Mouse (Mus musculus) spleen, adult 2 months (tissue): Measurements from ENCODE around the gene Hsd11b1. TPM values are rescaled to one million over a fixed set of nuclear protein-coding genes. Genes with fewer than 3 reads are reported as not detected.
"Not testable (repeated sequence)": the region's sequence is repeated elsewhere in the genome, so short reads cannot be mapped to it uniquely, and the experiment has no call there.

Experiments
- DNase-seq, 2 experiments: peaks; one replicate each; pipeline versions ENCODE4 v3.0.0 to v3.0.0-alpha.2; 2012 to 2021; ENCODE audit warnings: low spot score in 2 of 2, low read depth in 1 of 2
- H3K27ac ChIP-seq: fragments of 200-500 bp; 2 replicates; pipeline ENCODE4 v1.5.1; 2012; ENCODE audit warnings: low read length, inconsistent platforms; ENCODE audit not compliant: insufficient read depth
- H3K27me3 ChIP-seq: fragments of 200-500 bp; 2 replicates; pipeline ENCODE4 v1.6.1; 2012; ENCODE audit warnings: mild to moderate bottlenecking, moderate library complexity, low read length, inconsistent platforms; ENCODE audit not compliant: control insufficient read depth, insufficient read depth
- H3K36me3 ChIP-seq: fragments of 200-500 bp; 2 replicates; pipeline ENCODE4 v1.6.1; 2012; ENCODE audit warnings: mild to moderate bottlenecking, low read length, inconsistent platforms; ENCODE audit not compliant: control insufficient read depth, insufficient read depth
- H3K4me1 ChIP-seq: fragments of 200-500 bp; 2 replicates; pipeline ENCODE4 v1.6.1; 2011; ENCODE audit warnings: inconsistent platforms; ENCODE audit not compliant: control insufficient read depth, insufficient read depth, insufficient read length
- H3K4me3 ChIP-seq: fragments of 200-500 bp; 2 replicates; pipeline ENCODE4 v1.5.1; 2011; ENCODE audit warnings: mild to moderate bottlenecking, inconsistent platforms; ENCODE audit not compliant: insufficient read depth, insufficient read length; ENCODE audit errors: extremely low read depth
- CTCF ChIP-seq: fragments of 200-500 bp; IDR thresholded peaks from 2 replicates; pipeline ENCODE4 v1.5.1; 2011; ENCODE audit warnings: mild to moderate bottlenecking, inconsistent platforms; ENCODE audit not compliant: insufficient read depth, insufficient read length, insufficient replicate concordance; ENCODE audit errors: extremely low read depth
- POLR2A ChIP-seq: fragments of 200-500 bp; IDR thresholded peaks from 2 replicates; pipeline ENCODE4 v1.6.1; 2011; ENCODE audit warnings: low read depth, low read length, inconsistent platforms
- WGBS: fragments of 180-500 bp; shearing (Covaris S2); methylation state at CpG from one replicate; pipeline ENCODE4 v1.1.7; 2018; 5-methylcytosine and 5-hydroxymethylcytosine counted together
- polyA plus RNA-seq: library from polyadenylated mRNA; depleted of rRNA; stranded (reverse); fragments of >200 nt; gene quantifications from 2 replicates; pipeline ENCODE4 v1.2.3, GENCODE M21; 2012

Hsd11b1 gene
- polyA plus RNA-seq, 1 experiment: 33.5 TPM

DNA sequence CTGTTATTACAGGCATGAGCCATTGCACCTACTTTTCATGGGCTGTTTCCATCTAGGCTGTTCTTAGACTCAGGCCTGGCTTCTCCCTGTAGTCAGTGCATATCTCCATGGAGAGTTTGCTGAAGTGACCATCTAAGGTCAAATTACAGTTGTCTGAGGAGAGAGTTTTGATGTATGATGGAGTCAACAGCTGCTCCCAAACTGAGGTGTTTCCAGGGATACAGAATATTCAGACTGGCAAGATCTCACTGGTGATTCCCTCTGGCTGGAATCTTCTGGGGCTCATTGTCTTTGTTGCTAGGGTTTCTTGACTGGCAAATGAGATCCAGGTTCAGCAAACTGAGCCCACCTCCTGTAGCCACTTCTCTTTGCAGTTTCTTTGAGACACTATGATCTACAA, 26.8 kb upstream of the Hsd11b1 start:
- DNase-seq: no peak
- H3K27ac ChIP-seq: no peak overlapping the region

DNA sequence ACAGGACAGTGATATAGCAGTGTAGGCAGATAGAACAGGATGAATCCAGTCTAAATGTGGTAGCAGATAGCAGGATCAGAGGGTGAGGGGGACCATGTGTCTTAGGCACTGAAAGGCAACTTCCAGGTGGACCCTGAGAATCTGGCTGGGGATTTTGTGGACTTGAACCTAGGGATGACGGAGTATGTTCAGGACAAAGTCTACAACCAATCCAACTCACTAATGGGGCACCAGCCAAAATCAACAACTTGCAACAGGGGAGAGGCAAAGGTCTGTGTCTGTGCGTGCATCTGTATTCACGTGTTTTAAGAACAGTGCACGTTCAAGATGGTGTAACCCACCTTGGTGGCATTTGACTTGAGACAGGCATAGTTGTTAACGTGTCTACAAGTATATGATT, 26.0 kb upstream of the Hsd11b1 start:
- H3K27ac ChIP-seq: no peak overlapping the region
- 95% methylated on average over 5 of the region's 5 CpGs for WGBS
- no peaks in the 10 kb centered on the region for H3K27me3 ChIP-seq
- H3K36me3 ChIP-seq: no peaks in the 10 kb centered on the region
- no peak overlapping the region for H3K4me3 ChIP-seq
- no peak for TF ChIP-seq CTCF
- no peaks in the 10 kb centered on the region for H3K4me1 ChIP-seq
- no peak for DNase-seq

More for the DNA sequence above, 26.8 kb upstream of the Hsd11b1 start:
- H3K36me3 ChIP-seq: no peaks in the 10 kb centered on the region
- TF ChIP-seq CTCF (no peak), POLR2A (no peak)
- H3K27me3 ChIP-seq: no peaks in the 10 kb centered on the region
- H3K4me3 ChIP-seq: no peak overlapping the region
- H3K4me1 ChIP-seq: no peaks in the 10 kb centered on the region

DNA sequence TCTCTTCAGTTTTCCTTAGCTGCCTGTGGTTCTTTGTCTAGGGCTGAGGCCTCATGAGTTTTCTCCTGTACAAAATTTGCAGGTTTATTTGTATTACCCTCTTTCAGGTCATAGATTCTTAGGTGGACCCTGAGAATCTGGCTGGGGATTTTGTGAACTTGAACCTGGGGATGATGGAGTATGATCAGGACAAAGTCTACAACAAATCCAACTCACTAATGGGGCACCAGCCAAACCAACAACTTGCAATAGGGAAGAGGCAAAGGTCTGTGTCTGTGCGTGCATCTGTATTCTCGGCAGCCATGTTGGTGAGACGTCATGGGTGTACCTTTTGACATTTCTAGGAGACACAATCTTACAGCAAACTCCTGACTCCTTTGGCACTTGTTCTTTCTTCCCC, 25.2 kb upstream of the Hsd11b1 start:
- Histone ChIP-seq H3K4me1 (no peaks in the 10 kb centered on the region), H3K4me3 (no peak overlapping the region), H3K27me3 (no peaks in the 10 kb centered on the region), H3K27ac (no peak overlapping the region), H3K36me3 (no peaks in the 10 kb centered on the region)
- DNase-seq: no peak
- TF ChIP-seq CTCF (no peak), POLR2A (no peak)
- WGBS: 86% methylated on average over 3 of the region's 3 CpGs

DNA sequence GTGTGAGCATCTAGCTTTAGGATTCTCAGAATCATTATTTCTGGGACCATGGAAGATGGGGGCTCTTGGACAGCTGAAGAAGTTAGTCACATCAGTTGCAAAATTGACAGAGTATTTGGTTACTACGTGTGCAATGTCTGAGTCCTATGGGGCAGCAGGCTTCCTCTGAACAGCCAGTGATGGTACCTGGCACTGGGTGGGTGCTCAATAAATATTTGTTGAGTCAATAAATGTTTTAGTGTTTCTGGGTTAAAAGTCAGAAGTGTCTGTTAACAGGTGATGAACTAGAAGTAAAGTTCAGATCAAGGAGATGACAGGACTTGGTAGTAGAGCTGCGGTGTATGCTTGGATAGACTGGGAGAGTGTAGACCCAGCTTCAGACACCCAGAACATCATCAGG, 23.7 kb upstream of the Hsd11b1 start:
- 85% methylated on average over 2 of the region's 2 CpGs for WGBS
- H3K27me3 ChIP-seq: no peaks in the 10 kb centered on the region
- H3K27ac ChIP-seq: no peak overlapping the region
- no peak for DNase-seq
- H3K36me3 ChIP-seq: no peaks in the 10 kb centered on the region
- H3K4me1 ChIP-seq: no peaks in the 10 kb centered on the region
- H3K4me3 ChIP-seq: no peak overlapping the region
- TF ChIP-seq CTCF (no peak), POLR2A (no peak)

DNA sequence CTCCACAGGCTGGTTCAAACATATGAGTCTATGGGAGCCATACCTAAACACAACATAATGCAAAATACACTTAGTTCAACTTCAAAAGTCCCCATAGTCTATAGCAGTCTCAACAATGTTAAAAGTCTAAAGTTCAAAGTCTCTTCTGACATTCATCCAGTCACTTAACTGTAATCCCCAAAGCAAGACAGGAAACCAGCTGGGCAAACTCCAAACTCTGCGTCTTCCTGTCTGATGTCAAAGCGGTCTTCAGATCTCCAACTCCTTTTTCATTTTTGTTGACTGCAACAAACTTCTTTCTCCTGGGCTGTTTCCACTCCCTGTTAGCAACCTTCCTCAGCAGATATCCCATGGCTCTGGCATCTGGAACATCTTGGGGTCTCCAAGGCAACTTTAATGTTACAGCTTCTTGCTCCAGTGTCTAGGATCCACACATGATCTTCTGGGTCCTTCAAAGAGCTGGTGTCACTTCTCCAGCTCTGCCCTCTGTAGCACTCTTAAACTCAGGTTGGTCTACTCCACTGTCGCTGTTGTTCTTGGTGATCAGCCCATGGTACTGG, 22.0 kb upstream of the Hsd11b1 start:
- H3K27me3 ChIP-seq, H3K36me3 ChIP-seq, H3K4me1 ChIP-seq, H3K4me3 ChIP-seq, DNase-seq: not testable (repeated sequence)
- WGBS: 31% methylated on average over 3 of the region's 3 CpGs
- peak overlapping the region; percentile 47; the same call in 1 of the 2 replicates for H3K27ac ChIP-seq

DNA sequence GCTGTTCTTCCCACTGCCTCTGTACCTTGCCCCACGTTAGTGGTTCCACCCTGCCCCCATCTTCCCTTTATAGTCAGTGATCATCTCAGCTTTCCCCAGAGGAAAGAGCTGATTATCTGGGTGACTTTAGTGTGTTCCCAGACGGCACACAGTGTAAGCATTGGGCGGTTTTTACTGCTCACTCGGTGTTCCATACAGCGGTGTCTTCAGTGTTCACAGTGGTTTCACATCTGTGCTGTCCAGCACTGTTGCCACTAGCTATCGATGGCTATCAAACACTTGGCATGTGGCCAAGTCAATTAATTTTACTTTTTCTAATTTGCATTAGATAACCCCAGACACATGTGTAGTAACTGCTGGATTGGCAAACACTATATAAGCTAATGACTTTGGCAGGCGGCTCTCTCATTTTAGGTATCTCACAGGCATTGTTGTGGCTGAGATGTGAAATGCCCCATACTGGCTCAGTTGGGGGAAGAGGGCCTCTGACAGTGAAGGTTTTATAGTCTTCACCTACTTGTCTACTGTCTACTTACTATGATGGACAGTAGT, 20.4 kb upstream of the Hsd11b1 start:
- Histone ChIP-seq H3K27ac (no peak overlapping the region), H3K27me3 (no peaks in the 10 kb centered on the region), H3K36me3 (no peaks in the 10 kb centered on the region), H3K4me1 (no peaks in the 10 kb centered on the region; the same call in 1 of the 2 replicates), H3K4me3 (no peak overlapping the region)
- no peak for DNase-seq
- TF ChIP-seq CTCF: no peak
- TF ChIP-seq POLR2A: no peak
- 90% methylated on average over 7 of the region's 7 CpGs for WGBS

DNA sequence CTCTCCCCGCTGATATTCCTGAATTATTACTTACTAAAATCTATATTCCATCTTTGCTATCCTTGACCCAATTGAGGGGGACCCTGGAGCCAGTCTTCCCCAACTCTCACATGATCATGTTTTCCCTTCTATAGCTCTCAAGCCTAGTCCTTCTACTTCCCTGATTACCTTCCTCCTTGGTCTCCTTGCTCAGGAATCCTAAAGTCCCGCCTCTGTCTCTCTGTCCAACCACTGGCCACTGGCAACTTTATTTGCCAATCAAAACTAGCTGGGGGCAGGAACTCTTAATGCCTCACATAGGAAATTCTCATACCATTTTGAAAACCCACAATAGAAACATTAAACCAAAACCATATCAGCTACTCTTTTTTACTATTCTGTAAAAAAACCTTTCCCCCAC, 17.5 kb upstream of the Hsd11b1 start:
- Histone ChIP-seq H3K4me1 (no peaks in the 10 kb centered on the region; the same call in 1 of the 2 replicates), H3K27ac (no peak overlapping the region), H3K4me3 (no peak overlapping the region), H3K27me3 (no peaks in the 10 kb centered on the region), H3K36me3 (no peaks in the 10 kb centered on the region)
- DNase-seq: no peak
- TF ChIP-seq POLR2A: no peak
- TF ChIP-seq CTCF: no peak
- WGBS: 92% methylated on average over 2 of the region's 2 CpGs
